Mouse (Mus musculus) left cerebral cortex, postnatal 36 days (tissue): ENCODE data around the gene Leng1. TPM values are rescaled to one million over a fixed set of nuclear protein-coding genes. Genes with fewer than 3 reads are reported as not detected.

Source experiments
- DNase-seq, 2 experiments: peaks; one replicate each; pipeline ENCODE4 v3.0.0; 2021 to 2022; ENCODE audit warnings: low spot score in 2 of 2, mixed read lengths in 1 of 2
- intact Hi-C: fragments of 180-260 bp; cut with DNase I; formaldehyde crosslinking; loops from one replicate; pipeline ENCODE4 v1.15.1; 2025
- microRNA-seq: library from miRNA; unstranded; fragments of <30 nt; microRNA quantifications from one replicate; pipeline ENCODE4 v1.2.0, GENCODE M21; 2022
- total RNA-seq, 2 experiments: library from RNA; stranded (reverse); gene quantifications; 2 replicates each; pipeline ENCODE4 v1.2.3; 2021

The Leng1 gene
- total RNA-seq, 2 experiments from 2014 or later, result 6.7 to 6.8 TPM

DNA sequence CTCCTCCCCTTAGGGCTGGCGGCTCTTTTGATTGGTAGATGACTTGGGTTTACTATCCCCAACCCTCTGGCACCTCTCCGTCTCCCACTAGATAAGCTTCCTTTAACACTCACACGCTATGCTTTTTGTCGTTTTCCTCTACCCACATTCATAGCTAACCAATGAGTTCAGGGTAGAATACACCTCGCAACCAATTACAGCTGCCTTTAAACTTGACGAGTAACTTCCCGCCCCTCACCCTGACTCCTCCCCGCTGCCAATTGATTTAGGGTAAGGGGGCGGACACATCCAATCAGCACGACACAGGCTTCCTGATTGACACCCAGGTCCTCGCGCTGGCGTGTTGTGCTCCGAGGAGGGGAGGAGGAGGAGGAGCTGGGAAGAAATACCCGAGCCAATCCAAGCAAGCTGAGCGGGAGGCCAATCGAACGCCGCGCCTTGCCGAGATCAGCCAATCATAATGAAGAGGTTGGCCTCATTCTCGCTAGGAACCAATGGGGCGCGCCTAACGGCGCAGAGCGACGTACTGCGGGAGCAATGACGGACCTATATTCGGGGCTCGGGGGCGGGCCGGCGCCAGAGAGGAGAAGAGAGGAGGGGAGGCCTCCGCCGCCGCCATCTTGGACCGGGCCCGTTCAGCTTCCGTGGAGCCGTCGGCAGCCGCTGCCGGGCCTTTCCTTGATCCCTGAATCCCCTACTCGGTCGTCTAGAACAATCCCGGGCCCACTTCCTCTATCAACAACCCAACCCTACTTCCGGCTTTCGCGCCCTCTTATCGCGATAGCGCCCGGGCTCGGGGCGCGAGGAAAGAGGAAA, 20.8 kb downstream of the Leng1 start, which contains the start of gene Cnot3:
Cnot3 (plus strand) TSS at position 597 of the 816 bp plus-strand sequence.
- DNase-seq, result peak; percentile 99
- intact Hi-C loops, result loop anchor here (2.0 to 10.0 kb wide), 2 partner anchors 20 to 1440 kb away; partner anchors contain the start of genes Epn1 and Leng1

DNA sequence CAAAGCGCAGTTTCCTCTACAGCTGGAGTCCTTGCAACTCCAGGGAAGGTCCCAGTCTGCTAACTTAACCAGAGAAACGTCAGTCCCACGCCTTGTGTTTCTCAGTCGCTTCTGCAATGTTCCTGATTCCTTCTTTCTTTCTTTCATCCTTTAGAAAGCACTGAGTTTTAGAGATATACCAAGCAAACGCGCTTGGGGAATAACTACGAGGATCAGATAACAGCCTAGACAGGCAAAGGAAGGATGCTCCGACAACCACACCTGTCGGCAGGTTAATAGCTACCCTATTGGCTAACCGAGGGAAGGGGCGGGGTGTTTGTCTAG, 21.3 kb downstream of the Leng1 start:
- no peak for DNase-seq
- intact Hi-C loops, result loop anchor here (2.0 to 10.0 kb wide), 2 partner anchors 20 to 1440 kb away; partner anchors contain the start of genes Epn1 and Leng1

DNA sequence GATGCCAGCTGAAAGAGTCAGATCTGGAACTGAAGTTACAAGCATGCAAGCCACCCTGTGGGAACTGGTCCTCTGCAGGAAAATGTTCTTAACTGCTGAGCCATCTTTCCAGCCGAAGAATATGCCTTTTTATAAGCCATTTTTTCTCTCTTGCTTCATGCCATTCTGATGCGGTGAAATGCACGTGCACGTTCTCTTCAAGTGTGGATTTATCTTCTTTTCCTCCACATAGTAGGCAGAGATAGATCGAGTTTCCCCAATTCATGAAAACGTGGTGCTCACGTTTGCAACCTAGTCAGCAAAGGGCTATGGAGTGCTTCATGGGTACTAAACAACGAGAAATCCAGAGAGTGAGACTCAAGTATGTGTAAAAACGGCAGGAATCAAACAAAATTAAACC, 21.8 kb downstream of the Leng1 start:
- no peak for DNase-seq
- intact Hi-C loops, result loop anchor here (2.0 to 10.0 kb wide), 2 partner anchors 21 to 1441 kb away; partner anchors contain the start of genes Epn1 and Leng1

DNA sequence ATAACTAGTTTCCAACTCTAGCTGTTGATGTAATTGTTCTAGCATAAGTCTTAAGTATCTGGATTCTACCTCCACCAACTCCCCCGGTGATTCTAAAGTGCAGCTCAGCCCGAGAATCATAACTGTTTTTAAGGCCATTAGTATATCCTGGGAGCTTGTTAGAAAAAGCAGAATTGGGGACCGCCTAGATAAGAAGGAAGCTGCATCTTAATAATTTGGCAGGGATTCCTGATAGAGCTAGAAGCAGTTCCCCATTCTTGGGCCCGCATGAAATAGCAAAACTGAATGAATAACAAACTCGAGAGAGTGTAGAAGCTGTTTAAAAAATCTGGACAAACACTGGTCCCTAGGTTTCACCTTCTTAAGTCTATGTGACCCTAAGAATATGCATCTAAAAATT, 22.2 kb downstream of the Leng1 start:
- DNase-seq, result no peak

DNA sequence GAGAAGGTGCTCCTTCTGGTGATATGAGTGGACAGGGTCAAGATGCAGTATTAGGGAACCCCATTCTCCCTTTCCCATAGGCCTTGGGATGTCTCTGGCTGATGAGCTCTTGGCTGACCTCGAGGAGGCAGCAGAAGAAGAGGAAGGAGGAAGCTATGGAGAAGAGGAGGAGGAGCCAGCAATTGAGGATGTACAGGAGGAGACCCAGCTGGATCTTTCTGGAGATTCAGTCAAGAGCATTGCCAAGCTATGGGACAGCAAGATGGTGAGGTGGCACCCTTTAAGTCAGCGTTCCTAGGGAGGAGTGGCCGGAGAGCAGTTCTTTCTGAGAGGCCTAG, 35.2 kb downstream of the Leng1 start:
- no peak for DNase-seq
- intact Hi-C loops, result no loop called here

More for the DNA sequence above, 22.2 kb downstream of the Leng1 start:
- intact Hi-C loops, result loop anchor here (10.0 kb wide), 1 partner anchor 1441 kb away; the partner anchor contains the start of gene Epn1

DNA sequence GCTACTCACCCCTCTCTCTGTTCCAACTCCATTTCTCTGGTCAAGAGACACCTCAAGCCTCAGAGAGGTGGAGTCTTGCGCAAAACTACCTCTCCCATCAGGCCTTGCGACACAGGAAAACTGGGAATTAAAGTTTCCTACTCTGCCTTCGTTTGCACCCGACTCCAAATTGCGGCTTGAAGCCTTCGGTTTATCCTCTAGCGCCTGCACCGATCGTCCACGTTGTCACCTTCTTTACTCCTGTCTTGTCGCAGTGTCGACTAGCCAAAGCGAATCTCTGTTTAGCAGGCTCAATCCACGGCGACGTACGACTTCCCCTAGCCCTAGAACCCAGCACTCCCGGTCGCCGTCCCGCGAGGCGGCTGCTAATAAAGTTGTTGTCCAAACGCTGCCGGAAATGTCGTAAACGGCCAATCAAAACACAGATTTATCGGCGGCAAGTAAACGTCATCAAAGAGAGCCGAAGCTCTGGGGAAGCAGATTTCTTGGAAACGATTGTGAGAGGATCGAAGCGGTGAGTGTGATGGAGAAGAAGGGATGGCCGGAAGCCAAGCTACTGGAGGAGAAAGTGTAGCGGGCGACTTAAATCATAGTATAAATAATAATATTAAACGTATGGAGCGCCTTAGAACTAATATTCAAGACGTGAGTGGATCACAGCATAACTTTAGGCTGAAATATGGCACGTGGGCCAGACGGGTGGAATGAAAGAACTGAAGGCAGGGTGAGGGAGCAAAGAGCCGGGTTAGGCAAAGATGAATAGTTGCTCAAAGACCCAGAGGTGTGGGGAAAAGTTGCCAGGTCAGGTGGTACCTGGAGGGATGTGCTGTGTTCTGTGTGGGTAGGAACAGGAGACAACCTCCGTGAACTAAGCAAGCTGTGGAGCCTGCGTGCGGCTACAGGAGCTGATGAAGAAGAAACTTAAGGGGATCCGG, 35.8 kb downstream of the Leng1 start, which contains the start of the genes Tfpt and Prpf31:
Tfpt (minus strand) TSS at position 387 of the 935 bp plus-strand sequence.
Prpf31 (plus strand) TSS at position 443 of the 935 bp plus-strand sequence.
- DNase-seq, result peak; percentile 96 to 98
- intact Hi-C loops, result no loop called here

DNA sequence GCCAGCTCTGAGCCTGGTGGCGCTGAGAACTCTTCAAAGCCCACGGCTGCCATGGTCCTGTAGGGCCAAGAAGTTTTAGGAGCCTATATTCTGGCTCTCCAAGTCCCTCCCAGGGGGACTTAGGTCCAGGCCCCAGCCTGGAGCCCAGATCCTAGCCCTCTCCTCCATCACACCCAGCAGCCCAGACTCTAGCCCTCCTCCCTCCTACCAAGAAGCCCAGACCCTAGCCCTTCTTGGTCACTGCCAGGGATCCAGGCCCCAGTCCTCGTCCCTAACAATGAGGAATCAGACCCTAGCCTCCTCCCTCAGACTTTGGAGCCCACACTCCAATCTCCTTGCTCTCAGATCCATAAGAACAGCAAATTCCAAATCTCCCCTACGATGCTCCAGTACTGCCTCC, 36.6 kb downstream of the Leng1 start:
- intact Hi-C loops, result no loop called here
- no peak for DNase-seq

DNA sequence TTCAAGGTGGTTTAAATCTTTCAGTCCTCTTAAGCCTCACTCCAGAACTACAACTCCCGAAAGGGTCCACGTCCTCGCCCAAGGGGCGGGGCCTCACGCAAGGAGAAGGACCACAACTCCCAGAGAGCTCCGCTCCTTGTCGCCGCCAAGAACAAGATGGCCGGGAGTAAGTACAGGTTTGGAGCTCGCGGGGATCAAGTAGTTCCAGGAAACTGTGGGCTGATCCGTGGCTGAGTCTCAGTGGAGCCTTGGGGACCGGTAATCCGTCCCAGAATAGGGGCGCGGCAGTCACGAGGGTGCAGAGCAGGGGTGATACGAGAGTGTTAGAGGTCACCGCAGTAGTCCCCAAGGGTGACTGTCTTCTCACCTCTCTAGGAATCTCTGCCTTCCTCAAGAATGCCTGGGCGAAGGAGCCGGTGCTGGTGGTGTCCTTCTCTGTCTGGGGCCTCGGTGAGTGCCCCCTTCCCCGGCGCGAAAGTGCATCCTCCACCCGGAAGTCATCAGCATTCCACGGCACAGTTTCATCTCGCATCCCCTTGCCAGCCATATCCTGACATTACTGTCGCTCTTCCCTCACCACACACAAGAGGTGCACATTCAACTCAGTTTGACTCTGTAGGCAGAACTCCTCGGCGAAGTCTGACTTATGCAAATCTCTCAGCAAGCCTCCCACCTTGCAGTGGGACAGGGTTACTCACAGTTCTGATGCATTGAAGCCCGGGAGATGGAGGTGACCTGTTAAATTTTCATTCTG, 48.2 kb downstream of the Leng1 start, which contains the start of gene Ndufa3:
Ndufa3 (plus strand) TSS at position 132 of the 754 bp plus-strand sequence.
- intact Hi-C loops, result no loop called here
- DNase-seq, result peak; percentile 86 to 90

DNA sequence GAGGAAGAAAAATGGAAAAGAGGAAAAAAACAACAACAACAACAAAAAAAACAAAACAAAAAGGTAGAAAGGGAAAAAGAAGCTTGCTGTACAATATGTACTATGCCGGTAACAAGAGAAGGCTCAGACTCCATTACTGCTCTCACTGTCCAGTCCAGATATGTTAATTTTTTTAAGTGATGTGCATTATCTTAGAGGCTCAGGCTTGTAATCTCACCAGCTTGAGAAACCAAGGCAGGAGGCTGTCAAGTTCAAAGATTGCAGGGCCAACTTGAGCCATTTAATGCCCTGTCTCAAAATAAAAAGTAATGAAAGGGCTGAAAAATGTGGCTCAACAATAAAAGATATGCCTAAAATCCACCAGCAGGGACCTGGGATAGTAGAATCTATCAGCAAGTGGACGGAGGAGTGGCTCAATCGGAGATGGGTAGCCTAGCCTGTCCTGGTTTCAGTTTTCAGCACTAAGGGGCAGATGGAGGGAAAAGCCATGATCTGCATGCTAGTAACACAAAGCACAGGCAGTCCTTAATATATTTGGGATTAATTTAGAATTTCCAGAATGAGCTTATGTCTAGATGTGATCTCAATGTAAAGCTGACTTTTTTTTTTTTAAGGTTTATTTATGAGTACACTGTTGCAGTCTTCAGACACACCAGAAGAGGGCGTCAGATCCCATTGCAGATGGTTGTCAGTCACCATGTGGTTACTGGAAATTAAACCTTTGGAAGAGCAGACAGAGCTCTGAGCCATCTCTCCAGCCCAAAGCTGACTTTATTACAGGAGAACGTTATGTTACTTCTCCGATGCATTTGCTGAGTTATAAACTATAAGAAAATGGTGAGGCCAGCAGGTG, 49.0 kb downstream of the Leng1 start:
- intact Hi-C loops, result no loop called here
- DNase-seq, result no peak

DNA sequence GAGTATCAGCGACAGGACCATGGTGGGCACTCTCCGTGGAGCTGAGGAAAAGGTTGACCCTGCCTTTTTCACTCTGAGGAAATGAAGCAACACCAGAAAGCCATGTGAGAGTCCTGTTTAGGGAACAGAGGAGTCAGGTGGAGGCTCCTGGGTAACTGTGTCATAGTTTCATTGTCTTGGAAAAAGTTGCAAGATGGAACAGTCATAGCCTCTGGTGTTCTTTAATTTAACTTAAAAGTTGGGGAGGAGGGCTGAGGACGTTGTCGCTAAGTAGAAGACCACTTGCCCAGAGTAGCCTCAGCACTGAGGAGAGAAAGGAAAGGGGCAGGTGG, 49.6 kb downstream of the Leng1 start, which contains the start of gene Oscar:
Oscar (minus strand) TSS at position 101 of the 332 bp plus-strand sequence.
- intact Hi-C loops, result no loop called here
- DNase-seq, result no peak

DNA sequence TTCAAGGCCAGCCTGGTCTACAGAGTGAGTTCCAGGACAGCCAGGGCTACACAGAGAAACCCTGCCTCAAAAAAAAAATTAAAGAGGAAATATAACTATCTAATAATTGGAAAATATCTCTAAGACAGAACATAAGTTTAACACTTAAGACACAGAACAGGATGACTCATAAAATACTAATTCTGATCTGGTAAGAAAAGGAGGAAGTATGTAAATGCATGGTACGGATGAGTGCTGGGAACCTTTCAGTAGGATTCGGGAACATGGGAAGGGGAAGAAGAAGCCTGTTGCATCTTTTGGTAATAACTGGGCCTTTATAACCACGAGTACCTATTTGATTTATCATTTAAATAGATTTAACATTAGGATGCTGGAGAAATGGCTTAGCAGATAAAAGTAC, 51.6 kb downstream of the Leng1 start:
- DNase-seq, result no peak
- intact Hi-C loops, result no loop called here

DNA sequence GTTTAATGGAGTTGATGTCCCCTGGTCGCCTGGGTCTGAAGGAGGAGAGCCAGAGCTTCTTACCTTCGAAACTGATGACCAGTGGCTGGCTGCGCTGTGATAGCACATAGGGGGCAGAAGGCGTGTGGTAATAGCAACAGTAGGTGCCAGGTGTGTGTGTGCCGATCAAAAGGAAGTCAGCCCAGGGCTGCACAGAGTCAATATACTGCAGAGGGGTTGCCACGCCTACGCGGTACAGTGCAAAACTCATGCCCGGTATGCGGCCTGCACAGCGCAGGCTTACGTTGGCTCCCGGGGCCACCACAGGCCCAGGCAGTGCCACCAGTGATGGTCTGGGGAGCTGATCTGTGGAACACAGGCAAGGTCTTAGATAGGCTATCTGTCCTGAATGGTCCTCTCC, 54.6 kb downstream of the Leng1 start:
- intact Hi-C loops, result no loop called here
- DNase-seq, result no peak

DNA sequence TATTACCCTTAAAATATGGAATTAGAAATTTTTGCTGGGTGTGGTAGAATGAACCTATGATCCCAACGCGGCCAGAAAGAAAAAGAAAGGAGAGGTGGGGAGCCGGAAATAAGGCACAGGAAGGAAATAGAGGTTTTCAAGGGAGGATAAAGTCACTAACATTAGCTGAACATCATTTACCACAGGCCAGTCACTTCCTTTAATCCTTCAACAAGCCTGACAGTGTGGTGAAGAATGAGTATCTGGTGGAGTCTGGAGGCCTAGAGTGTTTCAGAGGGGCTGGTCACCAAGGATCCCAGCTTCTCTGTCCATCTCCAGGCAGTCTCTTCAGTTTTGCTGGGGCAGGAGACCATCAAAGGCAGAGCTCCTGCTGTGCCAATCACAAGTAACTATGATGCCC, 55.2 kb downstream of the Leng1 start:
- no peak for DNase-seq
- intact Hi-C loops, result no loop called here

Small RNA genes lying within 50 kb of the gene (microRNA-seq; reads per million reads assigned to microRNA genes)
- gene Mir3572, result 6.1 reads per million, percentile 21 among the genes with 10 or more reads in this experiment

Other genes with a start within 250 kb of the Leng1 start
- 1 to 10 TPM; 1.2 to 1.9 TPM for gene Cacng6, start 241.6 kb downstream of the Leng1 start, total RNA-seq
- not detected for gene Tarm1, start 163.2 kb downstream of the Leng1 start, total RNA-seq
- 1 to 10 TPM in 1 of 2 experiments, under 1 TPM in 1; 0.84 to 1.3 TPM for gene Oscar, start 49.7 kb downstream of the Leng1 start, total RNA-seq
- gene Ndufa3, start 48.5 kb downstream of the Leng1 start, total RNA-seq, result 100 to 1,000 TPM; 483 to 557 TPM
- gene Tfpt, start 35.9 kb downstream of the Leng1 start, total RNA-seq, result 10 to 100 TPM; 39.7 to 47.8 TPM
- 10 to 100 TPM; 49.8 to 51.9 TPM for gene Prpf31, start 35.9 kb downstream of the Leng1 start, total RNA-seq
- gene Cnot3, start 20.6 kb downstream of the Leng1 start, total RNA-seq, result 10 to 100 TPM; 48.1 to 58.9 TPM
- 10 to 100 TPM in 1 of 2 experiments, 1 to 10 TPM in 1; 2.4 to 11.0 TPM for gene Tmc4, start 11.7 kb upstream of the Leng1 start, total RNA-seq
- 10 to 100 TPM; 77.3 to 80.0 TPM for gene Tsen34, start 27.0 kb upstream of the Leng1 start, total RNA-seq
- 100 to 1,000 TPM; 208 to 211 TPM for gene Mboat7, start 27.7 kb upstream of the Leng1 start, total RNA-seq
- 100 to 1,000 TPM; 312 to 356 TPM for gene Rps9, start 38.2 kb upstream of the Leng1 start, total RNA-seq
- under 1 TPM; 0.23 to 0.32 TPM for gene Pirb, start 54.6 kb upstream of the Leng1 start, total RNA-seq
- gene Gm15448, start 159.8 kb upstream of the Leng1 start, total RNA-seq, result not detected
- gene Pira2, start 179.2 kb upstream of the Leng1 start, total RNA-seq, result not detected
- gene Gm14548, start 232.3 kb upstream of the Leng1 start, total RNA-seq, result not detected
- not detected for gene Lilra6, start 249.7 kb upstream of the Leng1 start, total RNA-seq